8 mouse cellular contexts compared by ENCODE assay signal in genomic region chr13:35798645-35799044, GRCm38 (mm10).
DNase-seq lines count a peak whose midpoint lies in the region; ATAC-seq and TF ChIP-seq lines count a peak whose summit lies in the region.

No protein-coding gene starts in this region.

- no peaks in the 10 kb centered on the region; the same call in 1 of the 2 replicates for H3K79me2 ChIP-seq in CH12.LX (replicated peaks; ENCODE audit: control insufficient read depth, extremely low read depth, insufficient read depth, poor library complexity, severe bottlenecking)

- dilution Hi-C loops in CH12.LX (cut with MboI; ENCODE audit: extremely low pct_ligation_motif_present, extremely low pct_unique_long_range_greater_than_20kb, low sequenced_read_pairs): no loop called here

- peak; percentile 59 to 85 for TF ChIP-seq CTCF in CH12.LX (conservative IDR thresholded peaks at IDR 0.05 in 1 of 2, IDR thresholded peaks at IDR 0.05 in 1 of 2; ENCODE audit: low read depth in 2 of 2, low read length in 2 of 2)
- TF ChIP-seq CTCF in embryonic fibroblast, embryonic 13.5 days (IDR thresholded peaks at IDR 0.05; ENCODE audit: borderline replicate concordance, insufficient read depth, low read length): 0 out of 2 replicates have a peak, but pooled peaks have one; percentile 12
- TF ChIP-seq CTCF in liver, embryonic 14.5 days (IDR thresholded peaks at IDR 0.05; ENCODE audit: low read depth): peak; percentile 87

- peak; percentile 75 for TF ChIP-seq RAD21 in CH12.LX (IDR thresholded peaks at IDR 0.05; ENCODE audit: low read depth, low read length)

- in situ Hi-C loops in CH12.LX (cut with MboI; ENCODE audit: low pct_ligation_motif_present, low pct_unique_long_range_greater_than_20kb, low sequenced_read_pairs): no loop called here

- WGBS in kidney, embryonic 16.5 days: 62% methylated on average over 9 of the region's 9 CpGs
- 64% methylated on average over 9 of the region's 9 CpGs for WGBS in kidney, embryonic 14.5 days
- WGBS in liver, embryonic 14.5 days (ENCODE audit: insufficient replicate concordance): 46% methylated on average over 9 of the region's 9 CpGs

- no peak for TF ChIP-seq EP300 in CH12.LX (IDR thresholded peaks at IDR 0.05; ENCODE audit: low read length)
- TF ChIP-seq EP300 in liver, embryonic 14.5 days (IDR thresholded peaks at IDR 0.05; ENCODE audit: low read depth): no peak

- DNase-seq in CH12.LX (ENCODE audit: extremely low read depth): peak; percentile 67
- peak; percentile 33 to 53 for DNase-seq in adrenal gland, postnatal 36 days
- DNase-seq in liver, embryonic 14.5 days (ENCODE audit: low read depth in 3 of 3, low spot score in 3 of 3): peak in 1 of 3 experiments; percentile 50
- DNase-seq in testis, postnatal 10 days (ENCODE audit: low spot score): peak; percentile 78
- no peak for DNase-seq in adipocyte (ENCODE audit: low spot score)

- no peaks in the 10 kb centered on the region for H3K27me3 ChIP-seq in kidney, embryonic 16.5 days (ENCODE audit: insufficient read depth, low read length)
- no peaks in the 10 kb centered on the region for H3K27me3 ChIP-seq in kidney, embryonic 14.5 days (ENCODE audit: control insufficient read depth, insufficient read depth, low read length)
- H3K27me3 ChIP-seq in CH12.LX (replicated peaks): no peaks in the 10 kb centered on the region
- H3K27me3 ChIP-seq in liver, embryonic 14.5 days (ENCODE audit: control insufficient read depth, insufficient read depth, low read length): no peaks in the 10 kb centered on the region

- H3K9ac ChIP-seq in kidney, embryonic 16.5 days (replicated peaks; ENCODE audit: low read length): no peak overlapping the region
- H3K9ac ChIP-seq in kidney, embryonic 14.5 days (ENCODE audit: low read depth, low read length): no peak overlapping the region
- H3K9ac ChIP-seq in CH12.LX (ENCODE audit: insufficient read depth, low read depth): no peak overlapping the region
- no peak overlapping the region for H3K9ac ChIP-seq in liver, embryonic 14.5 days (replicated peaks)

- H3K27ac ChIP-seq in kidney, embryonic 16.5 days (ENCODE audit: low read length): no peak overlapping the region
- H3K27ac ChIP-seq in kidney, embryonic 14.5 days (ENCODE audit: low read depth, low read length): no peak overlapping the region
- H3K27ac ChIP-seq in CH12.LX (ENCODE audit: insufficient read depth, low read depth): no peak overlapping the region
- no peak overlapping the region for H3K27ac ChIP-seq in embryonic fibroblast, embryonic 13.5 days (ENCODE audit: insufficient read depth, low read length)
- no peak overlapping the region for H3K27ac ChIP-seq in liver, embryonic 14.5 days

- H3K4me3 ChIP-seq in kidney, embryonic 16.5 days (ENCODE audit: low read length): no peak overlapping the region
- H3K4me3 ChIP-seq in kidney, embryonic 14.5 days (ENCODE audit: low read length): no peak overlapping the region
- H3K4me3 ChIP-seq in CH12.LX (replicated peaks in 1 of 3; ENCODE audit: low read depth in 2 of 3, low read length in 2 of 3, poor library complexity in 1 of 3): no peak overlapping the region
- H3K4me3 ChIP-seq in embryonic fibroblast, embryonic 13.5 days (ENCODE audit: insufficient read depth, low read length): no peak overlapping the region
- H3K4me3 ChIP-seq in liver, embryonic 14.5 days (ENCODE audit: insufficient read depth in 1 of 2, low read depth in 2 of 2, low read length in 2 of 2): no peak overlapping the region

- TF ChIP-seq POLR2A in CH12.LX (IDR thresholded peaks at IDR 0.05; ENCODE audit: low read depth, low read length): no peak
- TF ChIP-seq POLR2A in embryonic fibroblast, embryonic 13.5 days (IDR thresholded peaks at IDR 0.05; ENCODE audit: low read depth, low read length): no peak

- H3K4me1 ChIP-seq in kidney, embryonic 16.5 days (ENCODE audit: insufficient read depth, low read length): peaks cover 32% of the 10 kb centered on the region
- H3K4me1 ChIP-seq in kidney, embryonic 14.5 days (ENCODE audit: control insufficient read depth, insufficient read depth, low read length): 0 out of 2 replicates have a peak, but pooled peaks cover 4% of the 10 kb centered on the region
- H3K4me1 ChIP-seq in CH12.LX (ENCODE audit: control insufficient read depth in 1 of 2, insufficient read depth in 2 of 2): peaks cover 9 to 33% of the 10 kb centered on the region in 2 experiments
- 0 out of 2 replicates have a peak, but pooled peaks cover 4% of the 10 kb centered on the region for H3K4me1 ChIP-seq in embryonic fibroblast, embryonic 13.5 days (ENCODE audit: control insufficient read depth, insufficient read depth, low read length)
- H3K4me1 ChIP-seq in liver, embryonic 14.5 days (replicated peaks; ENCODE audit: control insufficient read depth in 2 of 2, insufficient read depth in 2 of 2, low read length in 1 of 2): peaks cover 46 to 55% of the 10 kb centered on the region in 2 experiments

- H3K36me3 ChIP-seq in kidney, embryonic 16.5 days (ENCODE audit: insufficient read depth, low read length): no peaks in the 10 kb centered on the region
- no peaks in the 10 kb centered on the region for H3K36me3 ChIP-seq in kidney, embryonic 14.5 days (ENCODE audit: control insufficient read depth, insufficient read depth, low read length)
- H3K36me3 ChIP-seq in CH12.LX (replicated peaks in 1 of 2; ENCODE audit: control insufficient read depth in 1 of 2, insufficient read depth in 1 of 2, low read length in 1 of 2): peaks cover 0 to 14% of the 10 kb centered on the region in 2 experiments
- H3K36me3 ChIP-seq in liver, embryonic 14.5 days (replicated peaks; ENCODE audit: control insufficient read depth, insufficient read depth, low read depth): no peaks in the 10 kb centered on the region; the same call in 1 of the 2 replicates

- no peak overlapping the region for H3K4me2 ChIP-seq in kidney, embryonic 16.5 days (replicated peaks; ENCODE audit: low read depth, low read length)
- no peak overlapping the region for H3K4me2 ChIP-seq in kidney, embryonic 14.5 days (replicated peaks; ENCODE audit: low read depth, low read length)
- no peak overlapping the region for H3K4me2 ChIP-seq in CH12.LX (ENCODE audit: insufficient read depth, low read depth, poor library complexity, severe bottlenecking)
- H3K4me2 ChIP-seq in liver, embryonic 14.5 days (ENCODE audit: low read depth): no peak overlapping the region

- no peaks in the 10 kb centered on the region for H3K9me3 ChIP-seq in kidney, embryonic 16.5 days (ENCODE audit: low read length)
- no peaks in the 10 kb centered on the region for H3K9me3 ChIP-seq in kidney, embryonic 14.5 days (ENCODE audit: control insufficient read depth, low read length)
- no peaks in the 10 kb centered on the region for H3K9me3 ChIP-seq in CH12.LX (replicated peaks; ENCODE audit: low read length)
- H3K9me3 ChIP-seq in liver, embryonic 14.5 days (ENCODE audit: control insufficient read depth, low read length): no peaks in the 10 kb centered on the region

- ATAC-seq in kidney, embryonic 16.5 days (ENCODE audit: low FRiP score, low TSS enrichment): 0 out of 2 replicates have a peak, but pooled peaks have one; percentile 5
- no peak; the same call in 1 of the 2 replicates for ATAC-seq in kidney, embryonic 14.5 days (ENCODE audit: low FRiP score, low TSS enrichment)
- no peak for ATAC-seq in liver, embryonic 14.5 days (ENCODE audit: insufficient read depth)

TF ChIP-seq in CH12.LX, 34 proteins besides CTCF, POLR2A, EP300 and RAD21:
- TF ChIP-seq TCF12 (IDR thresholded peaks at IDR 0.05; ENCODE audit: low read depth, low read length) (0 out of 2 replicates have a peak, but pooled peaks have one; percentile 6), CHD2 (IDR thresholded peaks at IDR 0.05; ENCODE audit: low read length) (no peak), SMC3 (IDR thresholded peaks at IDR 0.05; ENCODE audit: low read depth, low read length) (peak; percentile 77), BHLHE40 (IDR thresholded peaks at IDR 0.05; ENCODE audit: low read depth, low read length) (no peak)

Comparison
In these comparisons a context has a peak if more than half of its experiments do, and no peak if none do; other contexts are left out.
1. CTCF ChIP-seq: peak in every context shown above with its lines; median percentile 87 in liver, embryonic 14.5 days; 72 in CH12.LX; 12 in embryonic fibroblast, embryonic 13.5 days.